Mouse (Mus musculus) CH12.LX (cell line): ENCODE data around the gene Cdc42ep5. TPM values are rescaled to one million over a fixed set of nuclear protein-coding genes. Genes with fewer than 3 reads are reported as not detected.
"Not testable (repeated sequence)": the region's sequence is repeated elsewhere in the genome, so short reads cannot be mapped to it uniquely, and the experiment has no call there.

Experiments
- DNase-seq: peaks from one replicate; pipeline ENCODE4 v3.0.0-alpha.2; 2013; ENCODE audit errors: extremely low read depth
- H3K27ac ChIP-seq: 2 replicates; pipeline ENCODE4 v1.5.1; 2012; ENCODE audit warnings: low read depth, mild to moderate bottlenecking, control low read depth, moderate library complexity; ENCODE audit not compliant: insufficient read depth
- H3K27me3 ChIP-seq: replicated peaks from 2 replicates; pipeline ENCODE3; 2012; ENCODE audit warnings: inconsistent platforms
- H3K36me3 ChIP-seq, 2 experiments: replicated peaks in 1 of 2; 2 replicates each; pipeline versions ENCODE3 to v1.6.1; 2012; ENCODE audit warnings: inconsistent platforms in 1 of 2, low read length in 1 of 2, mild to moderate bottlenecking in 1 of 2, mixed read lengths in 1 of 2, moderate library complexity in 1 of 2; ENCODE audit not compliant: control insufficient read depth in 1 of 2, insufficient read depth in 1 of 2
- H3K4me1 ChIP-seq, 2 experiments: 2 replicates each; pipeline ENCODE4 v1.6.1; 2012; ENCODE audit warnings: inconsistent platforms in 1 of 2, moderate library complexity in 1 of 2; ENCODE audit not compliant: insufficient read depth in 2 of 2, control insufficient read depth in 1 of 2
- H3K4me2 ChIP-seq: 2 replicates; pipeline ENCODE4 v1.6.1; 2012; ENCODE audit warnings: low read depth, mild to moderate bottlenecking, control low read depth; ENCODE audit not compliant: poor library complexity, insufficient read depth, severe bottlenecking
- H3K4me3 ChIP-seq, 3 experiments: fragments of 150-350 bp in 1 of 3; sonication (generic) in 1 of 3; replicated peaks in 1 of 3; 2 replicates each; pipeline versions ENCODE3 to v1.5.1; 2011 to 2012; ENCODE audit warnings: low read depth in 2 of 3, low read length in 2 of 3, mild to moderate bottlenecking in 2 of 3, moderate library complexity in 2 of 3, control low read depth in 1 of 3, improper control_type of control experiment in 1 of 3, inconsistent platforms in 1 of 3, mixed read lengths in 1 of 3; ENCODE audit not compliant: poor library complexity in 1 of 3
- H3K79me2 ChIP-seq: replicated peaks from 2 replicates; pipeline ENCODE4 v1.6.1; 2012; ENCODE audit warnings: mild to moderate bottlenecking, moderate library complexity; ENCODE audit not compliant: control insufficient read depth, poor library complexity, insufficient read depth, severe bottlenecking; ENCODE audit errors: extremely low read depth
- H3K9ac ChIP-seq: 2 replicates; pipeline ENCODE4 v1.6.1; 2012; ENCODE audit warnings: low read depth, mild to moderate bottlenecking, control low read depth, moderate library complexity; ENCODE audit not compliant: insufficient read depth
- H3K9me3 ChIP-seq: replicated peaks from 2 replicates; pipeline ENCODE3; 2012; ENCODE audit warnings: low read length, inconsistent platforms, mixed read lengths
- CHD1 ChIP-seq: IDR thresholded peaks from 2 replicates; pipeline ENCODE4 v1.6.1; 2012; ENCODE audit warnings: low read depth, low read length, improper control_type of control experiment, inconsistent platforms
- CTCF ChIP-seq, 2 experiments: IDR thresholded peaks in 1 of 2; conservative IDR thresholded peaks in 1 of 2; 2 replicates each; pipeline ENCODE4 v1.5.1; 2011 to 2012; ENCODE audit warnings: low read depth in 2 of 2, low read length in 2 of 2, improper control_type of control experiment in 1 of 2, inconsistent platforms in 1 of 2, mild to moderate bottlenecking in 1 of 2, moderate library complexity in 1 of 2
- ETS1 ChIP-seq: conservative IDR thresholded peaks from 2 replicates; pipeline ENCODE4 v1.6.1; 2012; ENCODE audit warnings: low read depth, mild to moderate bottlenecking, inconsistent platforms, low read length, improper control_type of control experiment, moderate library complexity
- KAT2A ChIP-seq: IDR thresholded peaks from 2 replicates; pipeline ENCODE4 v1.6.1; 2012; ENCODE audit warnings: low read length, improper control_type of control experiment, inconsistent platforms; ENCODE audit not compliant: insufficient replicate concordance
- MEF2A ChIP-seq: IDR thresholded peaks from 2 replicates; pipeline ENCODE4 v1.6.1; 2014; ENCODE audit warnings: low read depth, mild to moderate bottlenecking, inconsistent platforms, low read length, improper control_type of control experiment, borderline replicate concordance
- NRF1 ChIP-seq: IDR thresholded peaks from 2 replicates; pipeline ENCODE4 v1.6.1; 2014; ENCODE audit warnings: low read depth, mild to moderate bottlenecking, inconsistent platforms, low read length, improper control_type of control experiment, moderate library complexity
- PAX5 ChIP-seq: IDR thresholded peaks from 2 replicates; pipeline ENCODE4 v1.6.1; 2012; ENCODE audit warnings: low read length, inconsistent platforms, mixed read lengths
- RCOR1 ChIP-seq: conservative IDR thresholded peaks from 2 replicates; pipeline ENCODE4 v1.6.1; 2012; ENCODE audit warnings: low read depth, mild to moderate bottlenecking, inconsistent platforms, low read length, improper control_type of control experiment
- SIN3A ChIP-seq: IDR thresholded peaks from 2 replicates; pipeline ENCODE4 v1.6.1; 2012; ENCODE audit warnings: low read length, improper control_type of control experiment, inconsistent platforms
- SMC3 ChIP-seq: IDR thresholded peaks from 2 replicates; pipeline ENCODE4 v1.6.1; 2011; ENCODE audit warnings: low read depth, low read length, improper control_type of control experiment
- ZKSCAN1 ChIP-seq: IDR thresholded peaks from 2 replicates; pipeline ENCODE4 v1.6.1; 2012; ENCODE audit warnings: low read depth, inconsistent platforms, low read length, improper control_type of control experiment, borderline replicate concordance
- dilution Hi-C: fragments of 300-500 bp; cut with MboI; formaldehyde crosslinking; loops from 2 replicates; pipeline ENCODE4 v1.14.3; 2020; ENCODE audit warnings: low sequenced_read_pairs; ENCODE audit not compliant: extremely low pct_unique_long_range_greater_than_20kb, extremely low pct_ligation_motif_present
- in situ Hi-C: fragments of 300-500 bp; cut with MboI; formaldehyde crosslinking; loops from 3 replicates; pipeline ENCODE4 v1.14.3; 2019; ENCODE audit warnings: low sequenced_read_pairs, low pct_ligation_motif_present, low pct_unique_long_range_greater_than_20kb, mixed read lengths
- polyA plus RNA-seq: library from polyadenylated mRNA; unstranded; fragments of >175 nt; gene quantifications from 2 replicates; pipeline ENCODE4 v1.2.1, GENCODE M21; 2012; ENCODE audit warnings: low read depth; ENCODE audit not compliant: insufficient read length
- total RNA-seq, 2 experiments: library from RNA; depleted of rRNA; stranded (reverse); fragments of 300-350 nt in 1 of 2; fragments of >200 nt in 1 of 2; gene quantifications; 2 replicates each; pipeline ENCODE4 v1.2.3; 2012 to 2014

Gene Cdc42ep5
- total and polyA plus RNA-seq, 3 experiments: 1.4 to 4.2 (median 2.1) TPM

GRCm38 (mm10) chr7:4167098-4167497, 2.4 kb upstream of the Cdc42ep5 start:
- Histone ChIP-seq H3K4me1 (peaks cover 3 to 17% of the 10 kb centered on the region in 2 experiments; a peak in 3 of 4 replicates), H3K9ac (no peak overlapping the region), H3K4me2 (no peak overlapping the region), H3K9me3 (no peaks in the 10 kb centered on the region), H3K79me2 (no peaks in the 10 kb centered on the region), H3K27me3 (no peaks in the 10 kb centered on the region), H3K4me3 (no peak overlapping the region), H3K36me3 (no peaks in the 10 kb centered on the region), H3K27ac (no peak overlapping the region)
- in situ Hi-C loops (no loop called here), dilution Hi-C loops (no loop called here)
- TF ChIP-seq RCOR1 (no peak), CTCF (conservative IDR thresholded peaks at IDR 0.05 in 1 of 2, IDR thresholded peaks at IDR 0.05 in 1 of 2; ENCODE audit: low read depth in 2 of 2, low read length in 2 of 2) (no peak), KAT2A (no peak), ZKSCAN1 (no peak), CHD1 (no peak), MEF2A (no peak), PAX5 (no peak)
- no peak for DNase-seq

GRCm38 (mm10) chr7:4165286-4165685, 626 bp upstream of the Cdc42ep5 start:
- Histone ChIP-seq H3K4me1 (peaks cover 3 to 17% of the 10 kb centered on the region in 2 experiments; a peak in 3 of 4 replicates), H3K79me2 (no peaks in the 10 kb centered on the region), H3K27me3 (no peaks in the 10 kb centered on the region), H3K9me3 (no peaks in the 10 kb centered on the region), H3K27ac (no peak overlapping the region), H3K4me2 (no peak overlapping the region), H3K4me3 (no peak overlapping the region), H3K36me3 (no peaks in the 10 kb centered on the region), H3K9ac (no peak overlapping the region)
- no peak for TF ChIP-seq SMC3
- dilution Hi-C loops (no loop called here), in situ Hi-C loops (no loop called here)
- DNase-seq: no peak

- in situ Hi-C loops: no loop called here
- TF ChIP-seq ETS1 (peak; percentile 33; the same call in 1 of the 2 replicates), NRF1 (no peak), SIN3A (no peak)
- TF ChIP-seq, all 38 proteins: peak for 1
- dilution Hi-C loops: no loop called here
These were observed 1.0 kb downstream of the Cdc42ep5 start for GRCm38 (mm10) chr7:4163571-4164072.

GRCm38 (mm10) chr7:4161596-4161995, 3.1 kb downstream of the Cdc42ep5 start:
- dilution Hi-C loops, H3K79me2 ChIP-seq, H3K4me2 ChIP-seq, in situ Hi-C loops, H3K9me3 ChIP-seq, H3K27me3 ChIP-seq, H3K27ac ChIP-seq, H3K4me3 ChIP-seq, DNase-seq, H3K9ac ChIP-seq, H3K36me3 ChIP-seq: not testable (repeated sequence)
- peaks cover 3 to 13% of the 10 kb centered on the region in 2 experiments; a peak in 3 of 4 replicates for H3K4me1 ChIP-seq

More at GRCm38 (mm10) chr7:4163571-4164072, 1.0 kb downstream of the Cdc42ep5 start:
- Histone ChIP-seq H3K36me3 (no peaks in the 10 kb centered on the region), H3K4me3 (peak overlapping the region in 1 of 3 experiments; percentile 51), H3K27ac (no peak overlapping the region), H3K4me1 (peaks cover 3 to 17% of the 10 kb centered on the region in 2 experiments; a peak in 3 of 4 replicates), H3K9ac (no peak overlapping the region), H3K79me2 (no peaks in the 10 kb centered on the region), H3K4me2 (peak overlapping the region; percentile 68; the same call in 1 of the 2 replicates), H3K9me3 (no peaks in the 10 kb centered on the region), H3K27me3 (no peaks in the 10 kb centered on the region)
- DNase-seq: peak; percentile 26
